Mouse (Mus musculus) intestine, embryonic 14.5 days (tissue): ENCODE measurements at regions not wholly inside any gene's neighbourhood (a gene's known extent, or its start where the extent isn't known, plus 50 kb on each side); places are given as distances from the start of the nearest gene placed in this dataset.
A peak's percentile ranks its signal among the peaks of the same experiment; 100 is the strongest.

Experiments used
- ATAC-seq: fragments of 200-750 bp; cut with Nextera tagmentation; replicated peaks from 2 replicates; pipeline ENCODE4 v1.8.0; 2017; ENCODE audit warnings: low read depth, moderate number of reproducible peaks, moderate TSS enrichment, moderate library complexity; ENCODE audit not compliant: low FRiP score, low TSS enrichment
- DNase-seq: peaks from one replicate; pipeline ENCODE4 v3.0.0-alpha.2; 2018; ENCODE audit warnings: low spot score
- H3K27ac ChIP-seq: fragments of 300-500 bp; sonication (generic); 2 replicates; pipeline ENCODE4 v1.5.1; 2014; ENCODE audit warnings: low read depth, mild to moderate bottlenecking, control low read depth
- H3K27me3 ChIP-seq: fragments of 300-500 bp; sonication (generic); replicated peaks from 2 replicates; pipeline ENCODE4 v1.6.1; 2014; ENCODE audit warnings: low read length, control low read depth; ENCODE audit not compliant: control insufficient read depth, insufficient read depth
- H3K36me3 ChIP-seq: fragments of 300-500 bp; sonication (generic); 2 replicates; pipeline ENCODE4 v1.6.1; 2014; ENCODE audit warnings: low read length, control low read depth; ENCODE audit not compliant: control insufficient read depth, insufficient read depth
- H3K4me1 ChIP-seq: fragments of 300-500 bp; sonication (generic); replicated peaks from 2 replicates; pipeline ENCODE4 v1.6.1; 2014; ENCODE audit warnings: low read length, control low read depth, mixed read lengths; ENCODE audit not compliant: control insufficient read depth, insufficient read depth
- H3K4me2 ChIP-seq: fragments of 300-500 bp; sonication (generic); 2 replicates; pipeline ENCODE4 v1.6.1; 2014; ENCODE audit warnings: low read length
- H3K4me3 ChIP-seq: fragments of 300-500 bp; sonication (generic); 2 replicates; pipeline ENCODE4 v1.5.1; 2014; ENCODE audit warnings: low read depth, low read length, control low read depth, mixed read lengths
- H3K9ac ChIP-seq: fragments of 300-500 bp; sonication (generic); 2 replicates; pipeline ENCODE4 v1.6.1; 2014; ENCODE audit warnings: mild to moderate bottlenecking, low read length
- H3K9me3 ChIP-seq: fragments of 300-500 bp; sonication (generic); 2 replicates; pipeline ENCODE4 v1.6.1; 2016; ENCODE audit warnings: low read length, control low read depth; ENCODE audit not compliant: control insufficient read depth
- WGBS: fragments of 180-500 bp; shearing (Covaris S2); extraction: QIAGEN DNeasy Blood & Tissue Kit; methylation state at CpG from one replicate; pipeline ENCODE4 v1.1.7; 2014; 5-methylcytosine and 5-hydroxymethylcytosine counted together
- microRNA counts: library from miRNA; unstranded; fragments of <30 nt; microRNA quantifications from one replicate; lab custom pipeline; 2016
- microRNA-seq: library from miRNA; unstranded; fragments of <30 nt; microRNA quantifications from one replicate; pipeline ENCODE4, GENCODE M21; 2016

DNA sequence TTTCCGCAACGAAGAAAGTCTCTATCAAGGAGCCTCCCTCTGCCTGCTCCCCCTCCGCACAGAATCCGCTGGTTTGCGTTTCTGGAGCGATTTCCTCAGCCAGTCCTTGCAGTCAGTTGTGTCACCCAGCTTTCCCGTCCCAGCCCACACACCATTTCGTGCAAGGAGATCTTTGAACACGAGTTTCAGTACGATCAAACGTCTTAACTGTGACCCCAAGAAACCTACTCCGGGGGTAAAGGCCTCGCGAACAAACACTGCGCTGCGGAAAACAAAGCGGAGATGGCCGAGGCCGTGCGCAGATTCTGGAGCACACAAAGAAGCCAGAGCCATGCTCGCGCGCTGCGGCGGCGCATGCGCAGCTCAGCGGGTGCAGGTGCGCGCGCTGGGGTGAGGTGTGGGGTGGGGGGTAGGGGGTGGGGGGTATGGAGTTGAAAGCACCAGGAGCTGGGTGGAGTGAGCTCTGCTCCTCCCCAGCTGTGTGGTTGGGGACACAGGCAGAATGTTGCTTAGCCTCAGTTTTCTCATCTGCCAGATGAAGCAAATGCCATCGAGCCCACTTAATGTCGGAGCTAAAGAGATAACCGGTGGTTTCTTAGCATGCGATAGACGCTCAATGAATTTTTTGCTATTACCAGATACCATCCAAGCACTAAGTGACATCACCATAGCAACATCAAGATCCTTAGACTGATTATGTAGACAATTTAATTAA is 52.8 kb upstream of the Nfe2l3 start:
- Histone ChIP-seq H3K9me3 (no peaks in the 10 kb centered on the region), H3K27me3 (no peaks in the 10 kb centered on the region), H3K36me3 (no peaks in the 10 kb centered on the region), H3K4me1 (no peaks in the 10 kb centered on the region), H3K4me3 (peak overlapping the region; percentile 38), H3K9ac (peak overlapping the region; percentile 79), H3K4me2 (peak overlapping the region; percentile 62), H3K27ac (peak overlapping the region; percentile 93)
- 5% methylated on average over 36 of the region's 36 CpGs for WGBS
- ATAC-seq = peak; percentile 69
- peak; percentile 93 for DNase-seq

DNA sequence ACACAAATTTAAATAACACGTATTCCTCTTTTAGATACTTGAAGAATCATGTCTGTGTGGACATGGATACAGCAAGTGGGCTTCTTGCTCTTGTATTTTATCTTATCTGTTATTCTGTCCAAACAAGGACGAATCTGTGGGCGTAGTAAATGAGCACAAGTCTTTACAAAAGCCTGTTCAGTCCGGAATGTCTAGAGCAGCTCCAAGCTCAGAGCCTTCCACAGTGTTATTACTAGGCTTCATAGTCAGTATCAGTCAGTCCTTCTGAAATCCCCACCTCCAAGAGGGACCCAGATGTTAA is 52.2 kb upstream of the Nfe2l3 start:
- H3K4me1 ChIP-seq = no peaks in the 10 kb centered on the region
- no peaks in the 10 kb centered on the region for H3K36me3 ChIP-seq
- peak overlapping the region; percentile 62 for H3K4me2 ChIP-seq
- no peaks in the 10 kb centered on the region for H3K27me3 ChIP-seq
- ATAC-seq (no peak), DNase-seq (no peak)
- 69% methylated on average over 4 of the region's 4 CpGs for WGBS
- no peak overlapping the region for H3K27ac ChIP-seq
- no peak overlapping the region for H3K4me3 ChIP-seq
- no peaks in the 10 kb centered on the region for H3K9me3 ChIP-seq
- peak overlapping the region; percentile 79; the same call in 1 of the 2 replicates for H3K9ac ChIP-seq

DNA sequence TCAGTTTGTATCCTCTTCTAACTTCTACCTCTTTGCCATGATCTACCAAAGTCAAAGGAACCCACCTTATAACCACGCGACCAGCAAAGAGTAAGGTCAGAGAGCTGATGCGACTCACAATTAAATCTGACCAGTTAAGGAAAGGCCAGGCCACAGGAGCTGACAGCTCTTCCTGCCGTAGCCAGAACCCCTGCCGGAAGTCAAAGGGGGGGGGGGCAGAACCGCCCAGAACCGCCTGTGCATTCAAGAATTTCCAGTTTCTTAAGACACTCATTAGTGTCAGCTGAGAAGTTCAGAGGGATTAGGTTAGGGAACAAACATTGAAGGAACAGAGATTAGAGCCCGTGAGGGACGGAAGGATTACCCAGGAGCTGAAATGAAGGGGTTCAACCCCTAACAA is 51.0 kb upstream of the Nfe2l3 start:
- H3K27ac ChIP-seq = no peak overlapping the region
- H3K4me2 ChIP-seq = no peak overlapping the region
- no peak for DNase-seq
- no peaks in the 10 kb centered on the region for H3K27me3 ChIP-seq
- H3K9me3 ChIP-seq = no peaks in the 10 kb centered on the region
- no peak overlapping the region for H3K9ac ChIP-seq
- no peaks in the 10 kb centered on the region for H3K4me1 ChIP-seq
- WGBS = 44% methylated on average over 9 of the region's 9 CpGs
- no peaks in the 10 kb centered on the region for H3K36me3 ChIP-seq
- no peak overlapping the region for H3K4me3 ChIP-seq
- no peak for ATAC-seq

MicroRNAs in the stretch of these regions (microRNA counts, 519-probe panel; counts per million panel counts)
- microRNA mmu-miR-148a (lab: Ali Mortazavi, UCI) = 5,598 counts per million, percentile 94 among the panel's probes with 10 or more counts

Small RNAs in the stretch of these regions (microRNA-seq; reads per million reads assigned to microRNA genes)
- 1,197 reads per million, percentile 80 among the genes with 10 or more reads in this experiment for gene Mir148a
